Mouse (Mus musculus): Measurements from ENCODE around the gene Sdccag8. TPM values are rescaled to one million over a fixed set of nuclear protein-coding genes. Genes with fewer than 3 reads are reported as not detected.

Sdccag8 gene
- polyA plus RNA-seq, 1 experiment from 2014 or later = 22.6 TPM

DNA sequence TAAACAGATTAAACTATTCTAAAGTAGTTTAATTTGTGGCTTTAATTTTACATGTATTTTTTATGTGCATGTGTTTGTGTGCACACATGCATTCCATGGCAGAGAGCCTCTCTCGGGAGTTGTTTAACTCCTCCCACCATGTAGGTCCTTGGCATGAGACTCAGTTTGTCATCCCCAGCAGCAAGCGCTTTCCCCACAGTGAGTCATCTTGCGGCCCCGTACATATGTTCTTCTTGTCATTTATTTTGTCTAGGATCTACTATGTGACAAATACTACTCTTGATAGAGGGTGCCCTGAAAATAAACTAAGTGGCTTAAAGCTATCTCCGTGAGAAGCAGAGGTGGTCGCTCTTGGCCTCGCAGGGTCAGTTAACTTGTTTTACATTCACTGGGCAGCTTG lies 36.9 kb downstream of the Sdccag8 start:
- no peaks in the 10 kb centered on the region for H3K4me1 ChIP-seq (ENCODE audit: control insufficient read depth, insufficient read depth, low read length)
- H3K27ac ChIP-seq (ENCODE audit: low read depth, low read length) = no peak overlapping the region
- H3K9ac ChIP-seq (replicated peaks; ENCODE audit: low read depth, low read length) = no peak overlapping the region
- H3K9me3 ChIP-seq (ENCODE audit: control insufficient read depth, low read length) = no peaks in the 10 kb centered on the region
- H3K4me3 ChIP-seq (ENCODE audit: low read depth, low read length) = no peak overlapping the region
- no peaks in the 10 kb centered on the region for H3K27me3 ChIP-seq (ENCODE audit: control insufficient read depth, insufficient read depth, low read length)
- H3K36me3 ChIP-seq (ENCODE audit: control insufficient read depth, insufficient read depth, low read length) = no peaks in the 10 kb centered on the region
- no peak for ATAC-seq (ENCODE audit: low read depth)
- 94% methylated on average over 7 of the region's 7 CpGs for WGBS
- H3K4me2 ChIP-seq (ENCODE audit: low read depth, low read length) = no peak overlapping the region

DNA sequence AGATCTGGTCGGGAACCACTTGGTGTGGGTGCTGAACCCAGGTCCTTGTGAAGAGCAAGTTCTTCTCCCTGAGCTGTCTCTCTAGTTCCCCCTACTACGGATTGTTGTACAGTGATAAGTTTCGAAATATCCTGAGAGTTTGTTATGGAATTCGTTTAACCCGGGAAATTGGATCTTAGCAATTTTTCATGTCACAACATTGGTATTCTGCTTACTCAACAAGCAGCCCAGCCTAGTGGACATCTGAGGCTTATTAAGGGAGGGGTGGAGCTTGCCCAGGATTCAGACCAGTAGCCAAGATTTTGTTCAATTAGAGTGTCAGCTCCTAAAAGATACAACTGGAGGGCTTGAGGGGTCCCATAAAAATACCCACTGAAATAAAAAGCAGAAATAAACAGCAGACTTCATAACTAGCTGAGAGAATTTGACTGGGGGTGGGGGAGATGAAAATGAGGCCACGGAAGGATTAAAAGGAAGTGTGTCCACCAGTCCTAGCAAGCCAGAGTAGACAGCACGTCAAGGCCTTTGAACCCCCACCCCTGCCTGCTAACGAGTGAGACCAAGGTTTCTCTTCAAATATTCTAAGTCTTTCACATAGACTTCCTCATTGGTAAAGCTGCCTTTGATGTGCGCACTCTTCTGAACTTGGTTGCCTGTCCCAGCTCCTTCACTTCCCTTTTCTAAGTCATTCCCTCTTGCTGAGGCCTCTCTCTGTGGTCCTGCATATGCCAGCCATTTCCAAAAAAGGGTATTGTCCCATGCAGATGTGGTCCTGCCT lies 38.5 kb downstream of the Sdccag8 start:
- H3K4me1 ChIP-seq (ENCODE audit: control insufficient read depth, insufficient read depth, low read length) = no peaks in the 10 kb centered on the region
- no peak overlapping the region for H3K4me3 ChIP-seq (ENCODE audit: low read depth, low read length)
- H3K9ac ChIP-seq (replicated peaks; ENCODE audit: low read depth, low read length) = no peak overlapping the region
- ATAC-seq (ENCODE audit: low read depth) = no peak
- H3K36me3 ChIP-seq (ENCODE audit: control insufficient read depth, insufficient read depth, low read length) = no peaks in the 10 kb centered on the region
- H3K27me3 ChIP-seq (ENCODE audit: control insufficient read depth, insufficient read depth, low read length) = no peaks in the 10 kb centered on the region
- no peaks in the 10 kb centered on the region for H3K9me3 ChIP-seq (ENCODE audit: control insufficient read depth, low read length)
- no peak overlapping the region for H3K4me2 ChIP-seq (ENCODE audit: low read depth, low read length)
- H3K27ac ChIP-seq (ENCODE audit: low read depth, low read length) = no peak overlapping the region
- 93% methylated on average over 9 of the region's 9 CpGs for WGBS

DNA sequence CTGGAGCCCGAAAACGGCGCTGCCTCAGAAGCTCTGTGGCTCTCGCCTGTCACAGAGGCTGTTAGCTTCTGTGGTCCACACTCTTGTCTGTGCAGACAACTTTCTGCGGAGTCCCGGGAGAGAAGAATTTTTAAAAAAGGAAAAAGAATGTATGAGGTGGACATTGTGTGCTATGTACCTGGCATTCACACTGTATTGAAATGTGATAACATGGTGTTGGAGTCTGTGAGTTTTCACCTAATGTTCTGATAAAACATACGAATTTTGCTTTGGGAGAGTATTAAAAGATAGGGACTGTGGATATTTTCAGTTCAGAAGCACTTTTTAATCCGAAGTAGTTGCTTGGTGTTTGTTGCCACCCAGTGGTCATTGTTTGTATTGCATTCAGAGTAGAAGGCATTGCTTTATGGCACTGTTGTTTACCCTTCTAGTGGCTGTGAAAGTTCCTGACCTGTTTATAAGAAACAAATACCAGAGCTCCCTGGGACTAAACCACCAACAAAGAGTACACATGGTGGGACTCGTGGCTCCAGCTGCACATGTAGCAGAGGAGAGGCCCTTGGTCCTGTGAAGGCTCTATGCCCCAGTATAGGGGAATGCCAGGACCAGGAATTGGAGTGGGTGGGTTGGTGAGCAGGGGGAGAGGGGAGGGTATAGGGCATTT lies 47.7 kb downstream of the Sdccag8 start:
- ATAC-seq (ENCODE audit: low read depth) = peak; percentile 58; the same call in 1 of the 2 replicates
- Histone ChIP-seq H3K36me3 (ENCODE audit: control insufficient read depth, insufficient read depth, low read length) (no peaks in the 10 kb centered on the region), H3K27me3 (ENCODE audit: control insufficient read depth, insufficient read depth, low read length) (no peaks in the 10 kb centered on the region), H3K27ac (ENCODE audit: low read depth, low read length) (no peak overlapping the region), H3K4me1 (ENCODE audit: control insufficient read depth, insufficient read depth, low read length) (no peaks in the 10 kb centered on the region), H3K9me3 (ENCODE audit: control insufficient read depth, low read length) (no peaks in the 10 kb centered on the region), H3K4me3 (ENCODE audit: low read depth, low read length) (no peak overlapping the region), H3K4me2 (ENCODE audit: low read depth, low read length) (no peak overlapping the region), H3K9ac (replicated peaks; ENCODE audit: low read depth, low read length) (no peak overlapping the region)
- 63% methylated on average over 9 of the region's 9 CpGs for WGBS

DNA sequence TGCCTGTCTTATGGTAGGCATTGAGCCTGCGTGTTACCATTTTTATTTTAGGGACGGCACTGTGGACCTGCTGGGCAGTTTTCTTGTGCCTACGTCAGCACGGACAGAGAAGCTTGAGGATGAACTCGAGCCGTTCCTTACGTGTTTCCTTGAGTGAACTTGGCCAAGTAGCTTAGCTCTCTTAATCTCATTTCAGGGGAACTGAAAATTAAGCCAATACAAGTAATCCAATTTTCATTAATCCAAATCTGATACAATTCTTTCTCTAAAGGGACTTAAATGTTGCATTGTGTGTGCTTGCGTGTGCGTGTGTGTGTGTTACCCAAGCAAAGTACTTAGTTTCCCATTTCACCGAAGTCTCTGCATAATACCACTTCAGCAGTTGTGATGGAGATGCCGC lies 56.0 kb downstream of the Sdccag8 start:
- H3K27ac ChIP-seq (ENCODE audit: low read depth, low read length) = no peak overlapping the region
- 96% methylated on average over 11 of the region's 11 CpGs for WGBS
- H3K4me1 ChIP-seq (ENCODE audit: control insufficient read depth, insufficient read depth, low read length) = no peaks in the 10 kb centered on the region
- H3K36me3 ChIP-seq (ENCODE audit: control insufficient read depth, insufficient read depth, low read length) = no peaks in the 10 kb centered on the region
- H3K4me3 ChIP-seq (ENCODE audit: low read depth, low read length) = no peak overlapping the region
- no peak overlapping the region for H3K9ac ChIP-seq (replicated peaks; ENCODE audit: low read depth, low read length)
- no peak for ATAC-seq (ENCODE audit: low read depth)
- no peak overlapping the region for H3K4me2 ChIP-seq (ENCODE audit: low read depth, low read length)
- H3K27me3 ChIP-seq (ENCODE audit: control insufficient read depth, insufficient read depth, low read length) = no peaks in the 10 kb centered on the region
- H3K9me3 ChIP-seq (ENCODE audit: control insufficient read depth, low read length) = no peaks in the 10 kb centered on the region

DNA sequence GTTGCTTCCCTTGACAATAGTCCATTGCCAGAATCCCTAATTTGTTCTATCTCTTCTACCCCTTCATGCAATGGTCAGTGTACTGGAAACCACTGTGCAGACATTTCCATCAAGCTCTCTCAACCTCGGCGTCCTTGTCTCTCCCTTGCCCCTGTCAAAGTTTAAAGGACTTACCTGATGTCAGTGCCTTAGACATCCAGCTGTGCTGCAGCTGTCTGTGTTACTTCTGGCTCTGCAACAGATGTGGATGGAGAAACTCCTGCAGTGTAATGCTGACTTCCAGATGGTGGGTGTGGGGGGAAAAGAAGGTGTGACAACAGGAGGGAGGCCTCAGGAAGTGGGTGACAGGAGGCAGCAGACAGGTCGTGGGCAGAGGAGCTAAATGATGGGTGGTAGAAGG lies 57.5 kb downstream of the Sdccag8 start:
- no peaks in the 10 kb centered on the region for H3K4me1 ChIP-seq (ENCODE audit: control insufficient read depth, insufficient read depth, low read length)
- no peaks in the 10 kb centered on the region for H3K36me3 ChIP-seq (ENCODE audit: control insufficient read depth, insufficient read depth, low read length)
- H3K9ac ChIP-seq (replicated peaks; ENCODE audit: low read depth, low read length) = no peak overlapping the region
- no peak overlapping the region for H3K4me3 ChIP-seq (ENCODE audit: low read depth, low read length)
- 58% methylated on average over 3 of the region's 3 CpGs for WGBS
- no peaks in the 10 kb centered on the region for H3K9me3 ChIP-seq (ENCODE audit: control insufficient read depth, low read length)
- H3K27me3 ChIP-seq (ENCODE audit: control insufficient read depth, insufficient read depth, low read length) = no peaks in the 10 kb centered on the region
- no peak for ATAC-seq (ENCODE audit: low read depth)
- H3K27ac ChIP-seq (ENCODE audit: low read depth, low read length) = no peak overlapping the region
- H3K4me2 ChIP-seq (ENCODE audit: low read depth, low read length) = no peak overlapping the region

DNA sequence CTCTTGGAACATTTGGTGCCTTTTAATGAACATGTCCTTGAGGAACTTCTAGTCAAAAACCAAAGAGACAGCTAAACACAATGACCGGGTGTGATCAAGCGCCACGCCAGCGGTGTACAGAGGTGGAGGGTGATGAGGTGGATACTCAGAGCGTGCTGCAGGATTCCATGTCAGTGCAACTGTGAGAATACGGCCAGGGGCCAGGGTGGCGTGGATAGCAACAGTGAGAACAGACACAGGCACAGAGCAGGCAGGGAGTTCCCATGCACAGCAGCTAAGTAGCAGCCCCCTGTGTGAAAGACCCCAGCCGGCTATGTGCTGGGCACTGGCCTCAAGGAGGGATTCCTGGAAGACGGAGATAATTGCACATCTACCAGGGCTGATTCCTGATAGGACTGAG lies 59.0 kb downstream of the Sdccag8 start:
- Histone ChIP-seq H3K4me1 (ENCODE audit: control insufficient read depth, insufficient read depth, low read length) (no peaks in the 10 kb centered on the region), H3K9ac (replicated peaks; ENCODE audit: low read depth, low read length) (no peak overlapping the region), H3K27me3 (ENCODE audit: control insufficient read depth, insufficient read depth, low read length) (no peaks in the 10 kb centered on the region), H3K4me3 (ENCODE audit: low read depth, low read length) (no peak overlapping the region), H3K4me2 (ENCODE audit: low read depth, low read length) (no peak overlapping the region), H3K27ac (ENCODE audit: low read depth, low read length) (no peak overlapping the region), H3K9me3 (ENCODE audit: control insufficient read depth, low read length) (no peaks in the 10 kb centered on the region), H3K36me3 (ENCODE audit: control insufficient read depth, insufficient read depth, low read length) (no peaks in the 10 kb centered on the region)
- ATAC-seq (ENCODE audit: low read depth) = no peak
- 81% methylated on average over 9 of the region's 9 CpGs for whole genome bisulfite sequencing

DNA sequence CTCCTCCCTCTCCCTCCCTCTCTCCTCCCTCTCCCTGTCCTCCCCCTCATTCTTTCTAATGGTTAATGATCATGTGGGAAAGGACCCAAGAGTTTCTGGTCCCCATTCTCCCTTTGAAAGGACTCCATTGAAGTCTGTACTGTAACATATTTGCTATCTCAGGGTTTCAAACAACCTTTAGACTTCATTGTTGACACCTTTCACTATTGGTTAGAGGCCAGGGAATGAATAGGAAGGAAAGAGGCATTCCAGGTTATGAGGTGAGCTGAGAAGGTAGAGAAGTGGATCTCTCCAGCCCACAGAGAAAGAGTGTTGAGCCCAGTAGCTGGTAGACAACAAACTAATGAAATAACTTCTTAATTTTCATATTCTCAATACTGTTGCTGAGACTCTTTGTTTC lies 59.7 kb downstream of the Sdccag8 start:
- Histone ChIP-seq H3K9me3 (ENCODE audit: control insufficient read depth, low read length) (no peaks in the 10 kb centered on the region), H3K4me1 (ENCODE audit: control insufficient read depth, insufficient read depth, low read length) (no peaks in the 10 kb centered on the region), H3K36me3 (ENCODE audit: control insufficient read depth, insufficient read depth, low read length) (no peaks in the 10 kb centered on the region), H3K27ac (ENCODE audit: low read depth, low read length) (no peak overlapping the region), H3K4me3 (ENCODE audit: low read depth, low read length) (no peak overlapping the region), H3K4me2 (ENCODE audit: low read depth, low read length) (no peak overlapping the region), H3K9ac (replicated peaks; ENCODE audit: low read depth, low read length) (no peak overlapping the region), H3K27me3 (ENCODE audit: control insufficient read depth, insufficient read depth, low read length) (no peaks in the 10 kb centered on the region)
- no peak for ATAC-seq (ENCODE audit: low read depth)

DNA sequence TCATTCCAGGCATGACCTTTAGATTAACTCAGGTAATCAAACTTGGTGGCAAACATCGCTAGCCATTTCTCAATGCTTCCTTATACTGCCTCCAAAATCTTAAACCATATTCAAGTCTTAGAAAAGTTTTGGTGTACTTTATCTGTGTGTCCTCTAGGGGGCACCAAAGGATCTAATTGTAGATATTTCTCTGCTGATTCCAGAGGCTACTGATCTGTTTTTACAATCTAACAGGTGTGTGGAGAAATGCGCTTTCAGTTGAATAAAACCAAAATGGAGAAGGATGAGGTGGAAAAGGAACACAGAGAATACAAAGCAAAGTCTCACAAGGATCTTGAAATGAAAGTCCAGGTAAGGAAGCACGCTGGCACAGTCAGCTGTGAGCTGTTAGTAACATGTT lies 63.3 kb downstream of the Sdccag8 start:
- Histone ChIP-seq H3K4me3 (ENCODE audit: low read depth, low read length) (no peak overlapping the region), H3K27ac (ENCODE audit: low read depth, low read length) (no peak overlapping the region), H3K9ac (replicated peaks; ENCODE audit: low read depth, low read length) (no peak overlapping the region), H3K9me3 (ENCODE audit: control insufficient read depth, low read length) (no peaks in the 10 kb centered on the region), H3K4me2 (ENCODE audit: low read depth, low read length) (no peak overlapping the region), H3K4me1 (ENCODE audit: control insufficient read depth, insufficient read depth, low read length) (0 out of 2 replicates have a peak, but pooled peaks cover 2% of the 10 kb centered on the region), H3K27me3 (ENCODE audit: control insufficient read depth, insufficient read depth, low read length) (no peaks in the 10 kb centered on the region), H3K36me3 (ENCODE audit: control insufficient read depth, insufficient read depth, low read length) (no peaks in the 10 kb centered on the region)
- WGBS = 33% methylated on average over 3 of the region's 3 CpGs
- ATAC-seq (ENCODE audit: low read depth) = no peak

DNA sequence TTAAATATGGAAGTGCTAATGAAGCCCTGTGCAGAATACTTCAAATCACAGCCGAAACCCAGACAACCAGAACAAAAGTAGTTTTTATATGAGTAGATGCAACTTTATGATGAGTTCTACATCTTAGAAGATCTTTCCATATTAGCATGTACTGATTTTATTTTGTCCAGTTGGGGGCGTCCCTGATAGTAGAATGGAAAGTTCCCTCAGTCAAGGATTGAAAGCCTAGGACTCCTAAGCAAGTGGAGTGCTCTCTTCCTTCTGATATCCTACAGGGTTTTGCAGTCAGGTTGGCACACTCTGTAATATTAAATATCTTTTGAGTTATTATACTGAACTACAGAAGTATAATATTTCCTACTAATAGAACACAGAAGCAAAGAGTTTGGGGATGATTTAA lies 64.5 kb downstream of the Sdccag8 start:
- Histone ChIP-seq H3K27ac (ENCODE audit: low read depth, low read length) (no peak overlapping the region), H3K4me3 (ENCODE audit: low read depth, low read length) (no peak overlapping the region), H3K9me3 (ENCODE audit: control insufficient read depth, low read length) (no peaks in the 10 kb centered on the region), H3K9ac (replicated peaks; ENCODE audit: low read depth, low read length) (no peak overlapping the region), H3K4me2 (ENCODE audit: low read depth, low read length) (no peak overlapping the region), H3K36me3 (ENCODE audit: control insufficient read depth, insufficient read depth, low read length) (no peaks in the 10 kb centered on the region), H3K4me1 (ENCODE audit: control insufficient read depth, insufficient read depth, low read length) (0 out of 2 replicates have a peak, but pooled peaks cover 2% of the 10 kb centered on the region), H3K27me3 (ENCODE audit: control insufficient read depth, insufficient read depth, low read length) (no peaks in the 10 kb centered on the region)
- ATAC-seq (ENCODE audit: low read depth) = no peak
- WGBS = 46% methylated on average over 2 of the region's 2 CpGs

Data from neural tube, embryonic 14.5 days (tissue).